Mouse (Mus musculus) stomach, embryonic 15.5 days (tissue): ENCODE data around the gene Gga3. TPM values are rescaled to one million over a fixed set of nuclear protein-coding genes. Genes with fewer than 3 reads are reported as not detected.
A peak's percentile ranks its signal among the peaks of the same experiment; 100 is the strongest.

Experiments used
- ATAC-seq: fragments of 200-750 bp; cut with Nextera tagmentation; 2 replicates; pipeline ENCODE4 v1.8.0; 2017; ENCODE audit warnings: low read depth, moderate number of reproducible peaks, moderate TSS enrichment; ENCODE audit not compliant: insufficient read depth, low FRiP score
- H3K27ac ChIP-seq: fragments of 300-500 bp; sonication (generic); 2 replicates; pipeline ENCODE4 v1.5.1; 2015; ENCODE audit warnings: mild to moderate bottlenecking, inconsistent platforms
- H3K27me3 ChIP-seq: fragments of 300-500 bp; sonication (generic); replicated peaks from 2 replicates; pipeline ENCODE4 v1.6.1; 2015; ENCODE audit warnings: inconsistent platforms
- H3K36me3 ChIP-seq: fragments of 300-500 bp; sonication (generic); 2 replicates; pipeline ENCODE4 v1.6.1; 2015; ENCODE audit warnings: inconsistent platforms
- H3K4me1 ChIP-seq: fragments of 300-500 bp; sonication (generic); 2 replicates; pipeline ENCODE4 v1.6.1; 2015; ENCODE audit warnings: inconsistent platforms
- H3K4me2 ChIP-seq: fragments of 300-500 bp; sonication (generic); 2 replicates; pipeline ENCODE4 v1.6.1; 2015; ENCODE audit warnings: mild to moderate bottlenecking, inconsistent platforms
- H3K4me3 ChIP-seq: fragments of 300-500 bp; sonication (generic); replicated peaks from 2 replicates; pipeline ENCODE4 v1.5.1; 2015; ENCODE audit warnings: inconsistent platforms
- H3K9ac ChIP-seq: fragments of 300-500 bp; sonication (generic); 2 replicates; pipeline ENCODE4 v1.6.1; 2015; ENCODE audit warnings: inconsistent platforms
- H3K9me3 ChIP-seq: fragments of 300-500 bp; sonication (generic); 2 replicates; pipeline ENCODE4 v1.6.1; 2016; ENCODE audit warnings: inconsistent platforms
- WGBS: fragments of 180-500 bp; shearing (Covaris S2); methylation state at CpG from one replicate; pipeline ENCODE4 v1.1.7; 2015; 5-methylcytosine and 5-hydroxymethylcytosine counted together
- polyA plus RNA-seq: library from polyadenylated mRNA; unstranded; fragments of >200 nt; fragmentation: Nextera tagmentation; extraction: Ambion mirVana; gene quantifications from 2 replicates; pipeline ENCODE4 v1.2.1, GENCODE M21; 2015

Gga3 gene
- polyA plus RNA-seq, 1 experiment from 2014 or later, result 15.9 TPM

- no peaks in the 10 kb centered on the region for H3K4me1 ChIP-seq
- ATAC-seq, result no peak
- no peak overlapping the region for H3K9ac ChIP-seq
- no peak overlapping the region for H3K4me3 ChIP-seq
- no peak overlapping the region for H3K27ac ChIP-seq
- H3K36me3 ChIP-seq, result no peaks in the 10 kb centered on the region
- no peak overlapping the region for H3K4me2 ChIP-seq
- no peaks in the 10 kb centered on the region for H3K9me3 ChIP-seq
- 78% methylated on average over 3 of the region's 4 CpGs for whole genome bisulfite sequencing
- H3K27me3 ChIP-seq, result no peaks in the 10 kb centered on the region
Measured at GRCm38 (mm10) chr11:115640311-115640828, 36.5 kb upstream of the Gga3 start.

GRCm38 (mm10) chr11:115639540-115639939 lies 35.7 kb upstream of the Gga3 start:
- no peaks in the 10 kb centered on the region for H3K36me3 ChIP-seq
- H3K4me3 ChIP-seq, result no peak overlapping the region
- H3K27ac ChIP-seq, result no peak overlapping the region; the same call in 1 of the 2 replicates
- H3K9me3 ChIP-seq, result no peaks in the 10 kb centered on the region
- no peak overlapping the region for H3K9ac ChIP-seq
- no peaks in the 10 kb centered on the region for H3K4me1 ChIP-seq
- no peak for ATAC-seq
- WGBS, result 71% methylated on average over 4 of the region's 4 CpGs
- H3K27me3 ChIP-seq, result no peaks in the 10 kb centered on the region
- H3K4me2 ChIP-seq, result no peak overlapping the region

GRCm38 (mm10) chr11:115638498-115639409 lies 34.9 kb upstream of the Gga3 start:
- WGBS, result 62% methylated on average over 5 of the region's 5 CpGs
- no peaks in the 10 kb centered on the region for H3K27me3 ChIP-seq
- no peak overlapping the region for H3K9ac ChIP-seq
- ATAC-seq, result no peak
- no peak overlapping the region for H3K4me3 ChIP-seq
- H3K4me1 ChIP-seq, result 0 out of 2 replicates have a peak, but pooled peaks cover 3% of the 10 kb centered on the region
- H3K27ac ChIP-seq, result no peak overlapping the region; the same call in 1 of the 2 replicates
- H3K4me2 ChIP-seq, result no peak overlapping the region
- no peaks in the 10 kb centered on the region for H3K9me3 ChIP-seq
- no peaks in the 10 kb centered on the region for H3K36me3 ChIP-seq

DNA sequence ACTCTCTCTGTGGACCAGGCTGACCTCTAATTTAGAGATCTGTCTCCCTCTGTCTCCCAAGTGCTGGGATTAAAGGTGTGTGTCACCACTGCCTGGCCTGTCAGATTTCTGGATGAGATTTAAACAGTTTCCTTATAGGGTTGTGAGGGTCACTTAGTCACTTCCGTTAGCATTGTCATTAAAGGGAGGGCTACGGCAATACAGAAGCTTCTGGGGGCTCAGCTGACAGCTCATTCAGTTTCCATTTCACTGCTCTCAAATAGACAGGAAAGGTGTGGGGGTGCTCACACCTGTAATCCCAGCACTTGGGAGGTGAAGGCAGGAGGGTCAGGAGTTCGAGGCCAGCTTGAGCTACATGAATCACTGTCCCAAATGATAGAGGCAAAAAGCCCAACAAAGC lies 33.1 kb upstream of the Gga3 start:
- Histone ChIP-seq H3K4me1 (0 out of 2 replicates have a peak, but pooled peaks cover 3% of the 10 kb centered on the region), H3K9me3 (no peaks in the 10 kb centered on the region), H3K4me2 (no peak overlapping the region), H3K9ac (no peak overlapping the region), H3K27me3 (no peaks in the 10 kb centered on the region), H3K4me3 (no peak overlapping the region), H3K36me3 (no peaks in the 10 kb centered on the region), H3K27ac (no peak overlapping the region)
- no peak for ATAC-seq
- 70% methylated on average over 3 of the region's 3 CpGs for WGBS

GRCm38 (mm10) chr11:115635484-115635883 lies 31.6 kb upstream of the Gga3 start:
- Histone ChIP-seq H3K4me1 (peaks cover 3% of the 10 kb centered on the region; the same call in 1 of the 2 replicates), H3K4me2 (no peak overlapping the region), H3K36me3 (no peaks in the 10 kb centered on the region), H3K4me3 (no peak overlapping the region), H3K9me3 (no peaks in the 10 kb centered on the region), H3K9ac (no peak overlapping the region), H3K27me3 (no peaks in the 10 kb centered on the region), H3K27ac (no peak overlapping the region)
- WGBS, result 73% methylated on average over 8 of the region's 8 CpGs
- ATAC-seq, result no peak

DNA sequence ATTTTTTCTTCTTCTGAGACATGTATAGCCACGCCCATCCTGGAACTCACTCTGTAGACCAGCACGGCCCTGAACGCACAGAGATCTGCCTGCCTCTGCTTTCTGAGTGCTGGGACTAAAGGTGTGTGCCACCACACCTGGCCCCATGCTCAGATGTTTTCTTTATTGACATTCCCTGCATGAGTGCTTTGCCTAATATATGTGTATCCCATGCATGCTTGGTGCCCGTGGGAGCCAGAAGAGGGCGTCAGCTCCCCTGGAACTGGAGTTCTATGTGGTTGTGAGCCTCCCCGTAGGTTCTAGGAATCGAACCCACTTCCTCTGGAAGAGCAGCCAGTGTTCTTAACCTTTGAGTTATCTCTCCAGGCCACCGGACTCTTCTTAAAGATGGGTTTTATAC lies 31.2 kb upstream of the Gga3 start:
- 84% methylated on average over 8 of the region's 8 CpGs for WGBS
- peaks cover 3% of the 10 kb centered on the region; the same call in 1 of the 2 replicates for H3K4me1 ChIP-seq
- H3K36me3 ChIP-seq, result no peaks in the 10 kb centered on the region

DNA sequence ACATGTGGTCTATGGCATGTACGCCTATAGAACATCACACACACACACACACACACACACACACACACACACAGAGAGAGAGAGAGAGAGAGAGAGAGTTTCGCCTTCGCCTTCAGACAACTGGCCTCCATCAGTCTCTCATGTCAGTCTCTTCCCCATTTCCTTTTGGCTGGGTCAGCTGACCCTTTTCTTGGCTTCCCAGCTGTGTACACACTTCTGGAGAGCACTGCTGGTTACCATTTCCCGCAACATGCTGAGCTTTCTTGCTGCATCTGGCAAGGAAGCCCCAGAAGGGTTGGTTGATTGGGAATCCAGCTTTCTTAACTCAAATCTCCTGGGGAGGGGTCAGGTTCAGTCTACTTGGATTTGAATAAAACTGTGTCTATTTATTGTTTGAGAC lies 30.3 kb upstream of the Gga3 start:
- no peak overlapping the region for H3K9ac ChIP-seq
- peaks cover 3% of the 10 kb centered on the region; the same call in 1 of the 2 replicates for H3K4me1 ChIP-seq
- WGBS, result 51% methylated on average over 4 of the region's 4 CpGs
- H3K27ac ChIP-seq, result no peak overlapping the region
- no peaks in the 10 kb centered on the region for H3K36me3 ChIP-seq
- H3K4me2 ChIP-seq, result no peak overlapping the region
- H3K9me3 ChIP-seq, result no peaks in the 10 kb centered on the region
- H3K4me3 ChIP-seq, result no peak overlapping the region
- no peaks in the 10 kb centered on the region for H3K27me3 ChIP-seq
- no peak for ATAC-seq

More for the DNA sequence above, 31.2 kb upstream of the Gga3 start:
- H3K4me3 ChIP-seq, result no peak overlapping the region
- ATAC-seq, result no peak
- H3K9ac ChIP-seq, result no peak overlapping the region
- no peak overlapping the region for H3K27ac ChIP-seq
- H3K4me2 ChIP-seq, result no peak overlapping the region
- H3K9me3 ChIP-seq, result no peaks in the 10 kb centered on the region
- H3K27me3 ChIP-seq, result no peaks in the 10 kb centered on the region

- ATAC-seq, result no peak
- 85% methylated on average over 10 of the region's 10 CpGs for WGBS
Measured at GRCm38 (mm10) chr11:115632862-115633261, 29.0 kb upstream of the Gga3 start.

DNA sequence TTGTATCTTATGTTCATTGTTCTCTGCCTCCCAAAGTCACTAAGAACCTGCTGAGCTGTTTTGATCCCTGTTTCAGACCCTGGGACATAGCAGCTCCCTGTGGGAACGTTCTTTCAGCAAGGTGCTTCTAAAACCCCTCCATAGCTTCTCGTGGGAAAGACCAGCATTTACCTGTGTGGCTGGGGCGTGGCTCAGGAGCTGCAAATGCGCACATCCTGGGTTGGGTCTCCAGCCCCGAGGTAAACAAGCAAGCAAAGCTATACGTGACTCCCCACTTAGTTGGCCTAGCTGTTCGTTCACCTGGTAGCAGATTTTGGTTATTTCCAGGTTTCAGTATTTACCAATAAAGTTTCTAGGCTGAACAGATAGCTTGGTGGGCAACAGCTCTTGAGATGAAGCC lies 28.4 kb upstream of the Gga3 start:
- no peak for ATAC-seq
- Histone ChIP-seq H3K27ac (no peak overlapping the region), H3K4me1 (peaks cover 5% of the 10 kb centered on the region; the same call in 1 of the 2 replicates), H3K27me3 (no peaks in the 10 kb centered on the region), H3K4me2 (no peak overlapping the region), H3K4me3 (no peak overlapping the region), H3K9ac (no peak overlapping the region), H3K9me3 (no peaks in the 10 kb centered on the region), H3K36me3 (no peaks in the 10 kb centered on the region)
- 70% methylated on average over 7 of the region's 7 CpGs for WGBS

More at GRCm38 (mm10) chr11:115632862-115633261, 29.0 kb upstream of the Gga3 start:
- Histone ChIP-seq H3K9ac (no peak overlapping the region), H3K27me3 (no peaks in the 10 kb centered on the region), H3K4me3 (no peak overlapping the region), H3K27ac (no peak overlapping the region), H3K36me3 (no peaks in the 10 kb centered on the region), H3K9me3 (no peaks in the 10 kb centered on the region), H3K4me1 (peaks cover 3% of the 10 kb centered on the region; the same call in 1 of the 2 replicates), H3K4me2 (no peak overlapping the region)

DNA sequence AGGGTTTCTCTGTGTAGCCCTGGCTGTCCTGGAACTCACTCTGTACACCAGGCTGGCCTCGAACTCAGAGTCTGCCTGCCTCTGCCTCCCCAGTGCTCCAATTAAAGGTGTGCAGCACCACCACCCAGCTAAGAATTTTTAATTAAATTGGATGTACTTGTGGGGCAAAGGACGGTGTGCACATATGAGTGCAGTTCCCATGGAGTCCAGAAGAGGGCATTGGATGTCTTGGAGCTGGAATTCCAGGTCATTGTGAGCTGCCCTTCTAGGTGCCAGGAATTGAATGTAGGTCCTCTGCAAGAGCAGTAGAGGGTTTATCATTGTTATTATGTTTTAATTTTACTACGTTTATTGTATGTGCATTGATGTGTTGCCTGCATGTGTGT lies 27.6 kb upstream of the Gga3 start:
- Histone ChIP-seq H3K9ac (no peak overlapping the region), H3K27me3 (no peaks in the 10 kb centered on the region), H3K4me2 (0 out of 2 replicates have a peak overlapping the region, but pooled peaks have one; percentile 3), H3K27ac (peak overlapping the region; percentile 72), H3K4me3 (no peak overlapping the region), H3K9me3 (no peaks in the 10 kb centered on the region), H3K4me1 (peaks cover 5% of the 10 kb centered on the region; the same call in 1 of the 2 replicates), H3K36me3 (no peaks in the 10 kb centered on the region)
- 25% methylated on average over 3 of the region's 3 CpGs for WGBS
- ATAC-seq, result no peak

DNA sequence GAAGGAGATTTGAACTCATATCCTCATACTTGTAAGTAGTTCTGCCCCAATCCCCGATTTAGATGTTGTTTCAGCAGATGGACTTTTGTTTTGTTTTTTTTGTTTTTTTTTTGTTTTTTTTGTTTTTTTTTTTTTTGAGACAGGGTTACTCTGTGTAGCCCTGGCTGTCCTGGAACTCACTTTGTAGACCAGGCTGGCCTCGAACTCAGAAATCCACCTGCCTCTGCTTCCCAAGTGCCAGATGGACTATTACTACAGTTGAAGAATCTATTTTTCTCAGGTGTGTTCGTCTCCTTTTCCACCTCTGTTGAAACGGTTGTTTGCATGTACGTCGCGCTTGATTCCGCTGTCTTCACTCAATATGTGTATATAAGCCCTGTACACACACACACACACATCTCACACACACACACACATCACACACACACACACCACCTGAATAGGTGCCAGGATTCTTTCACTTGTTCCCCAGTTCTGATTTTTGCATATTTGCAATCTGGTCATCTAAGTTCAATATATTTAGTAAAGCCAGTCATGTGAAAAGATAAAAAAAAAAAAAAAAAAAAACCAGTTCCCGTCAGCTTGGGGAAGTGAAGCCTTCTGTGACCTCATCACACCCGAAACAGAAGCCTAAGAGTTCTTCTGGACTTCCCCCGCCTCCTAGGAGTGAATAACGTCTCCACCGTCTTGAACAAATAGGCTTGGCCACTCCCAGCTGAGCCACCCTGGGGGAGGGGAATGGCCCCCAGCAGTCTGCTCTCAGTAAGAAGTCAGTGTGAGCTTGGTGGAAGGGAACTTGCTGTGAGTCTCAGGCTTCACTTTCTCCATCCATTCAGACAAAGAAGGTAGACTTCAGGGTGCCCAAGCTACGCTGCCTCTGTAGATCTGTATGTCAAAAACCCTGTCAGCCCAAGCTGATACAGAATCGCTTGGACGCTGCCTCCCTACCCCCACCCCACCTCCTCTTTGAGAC lies 27.0 kb upstream of the Gga3 start:
- Histone ChIP-seq H3K9me3 (no peaks in the 10 kb centered on the region), H3K27me3 (no peaks in the 10 kb centered on the region), H3K36me3 (no peaks in the 10 kb centered on the region), H3K27ac (peak overlapping the region; percentile 72), H3K4me3 (0 out of 2 replicates have a peak overlapping the region, but pooled peaks have one; percentile 10), H3K4me1 (peaks cover 5% of the 10 kb centered on the region; the same call in 1 of the 2 replicates), H3K9ac (no peak overlapping the region), H3K4me2 (0 out of 2 replicates have a peak overlapping the region, but pooled peaks have one; percentile 3)
- WGBS, result 37% methylated on average over 16 of the region's 16 CpGs
- ATAC-seq, result no peak
